Mouse (Mus musculus): ENCODE data around the gene Btn2a2.

- TF ChIP-seq EP300 (IDR thresholded peaks at IDR 0.05) (no peak), CTCF (IDR thresholded peaks at IDR 0.05) (no peak)
Observed at GRCm38 (mm10) chr13:23475658-23476057, 13.0 kb downstream of the Btn2a2 start.
